Mouse (Mus musculus): Measurements from ENCODE around the gene Cd5l. TPM values are rescaled to one million over a fixed set of nuclear protein-coding genes. Genes with fewer than 3 reads are reported as not detected.

Gene Cd5l
- total and polyA plus RNA-seq, 3 experiments = 0.11 to 0.17 (median 0.11) TPM

DNA sequence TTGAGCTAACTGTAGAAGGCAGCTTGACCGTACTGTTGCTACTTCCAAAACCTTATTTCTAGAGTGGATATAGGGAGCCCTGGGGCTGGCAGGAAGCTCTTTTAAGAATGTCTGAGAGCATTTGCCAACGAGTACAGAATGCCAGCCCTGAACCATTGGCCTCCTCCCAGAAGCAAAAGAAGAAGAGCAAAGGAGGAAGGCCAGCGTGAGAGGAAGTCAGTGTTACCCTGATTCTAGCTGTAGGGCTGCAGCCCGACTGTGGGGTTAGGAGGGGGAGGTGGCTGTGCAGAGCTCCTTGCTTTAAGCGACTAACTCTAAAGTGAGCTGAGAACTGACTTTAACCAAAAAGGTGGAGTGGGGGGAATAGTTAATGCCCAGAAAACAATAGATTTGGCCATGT lies 11.5 kb downstream of the Cd5l start:
- no peaks in the 10 kb centered on the region for H3K79me2 ChIP-seq (replicated peaks; ENCODE audit: control insufficient read depth, extremely low read depth, insufficient read depth, poor library complexity, severe bottlenecking)
- H3K9me3 ChIP-seq (replicated peaks; ENCODE audit: low read length) = no peaks in the 10 kb centered on the region
- H3K36me3 ChIP-seq (replicated peaks in 1 of 2; ENCODE audit: control insufficient read depth in 1 of 2, insufficient read depth in 1 of 2, low read length in 1 of 2) = peaks cover 0 to 3% of the 10 kb centered on the region in 2 experiments
- dilution Hi-C loops (cut with MboI; ENCODE audit: extremely low pct_ligation_motif_present, extremely low pct_unique_long_range_greater_than_20kb, low sequenced_read_pairs) (no loop called here), in situ Hi-C loops (cut with MboI; ENCODE audit: low pct_ligation_motif_present, low pct_unique_long_range_greater_than_20kb, low sequenced_read_pairs) (no loop called here)
- no peak for DNase-seq (ENCODE audit: extremely low read depth)
- H3K4me2 ChIP-seq (ENCODE audit: insufficient read depth, low read depth, poor library complexity, severe bottlenecking) = no peak overlapping the region
- no peaks in the 10 kb centered on the region for H3K27me3 ChIP-seq (replicated peaks)
- H3K27ac ChIP-seq (ENCODE audit: insufficient read depth, low read depth) = no peak overlapping the region
- TF ChIP-seq KAT2A (IDR thresholded peaks at IDR 0.05; ENCODE audit: insufficient replicate concordance, low read length) (no peak), MAFK (IDR thresholded peaks at IDR 0.05; ENCODE audit: insufficient replicate concordance, low read length) (no peak), BHLHE40 (IDR thresholded peaks at IDR 0.05; ENCODE audit: low read depth, low read length) (no peak), NRF1 (IDR thresholded peaks at IDR 0.05; ENCODE audit: low read depth, low read length) (no peak), USF1 (IDR thresholded peaks at IDR 0.05; ENCODE audit: low read depth, low read length) (no peak), CHD1 (IDR thresholded peaks at IDR 0.05; ENCODE audit: low read depth, low read length) (no peak), MAX (IDR thresholded peaks at IDR 0.05; ENCODE audit: low read length) (no peak), ETS1 (conservative IDR thresholded peaks at IDR 0.05; ENCODE audit: low read depth, low read length) (no peak), TCF12 (IDR thresholded peaks at IDR 0.05; ENCODE audit: low read depth, low read length) (no peak)
- H3K4me3 ChIP-seq (replicated peaks in 1 of 3; ENCODE audit: low read depth in 2 of 3, low read length in 2 of 3, poor library complexity in 1 of 3) = no peak overlapping the region
- no peak overlapping the region for H3K9ac ChIP-seq (ENCODE audit: insufficient read depth, low read depth)
- H3K4me1 ChIP-seq (ENCODE audit: control insufficient read depth in 1 of 2, insufficient read depth in 2 of 2) = peaks cover 0 to 10% of the 10 kb centered on the region in 2 experiments; a peak in 2 of 4 replicates

DNA sequence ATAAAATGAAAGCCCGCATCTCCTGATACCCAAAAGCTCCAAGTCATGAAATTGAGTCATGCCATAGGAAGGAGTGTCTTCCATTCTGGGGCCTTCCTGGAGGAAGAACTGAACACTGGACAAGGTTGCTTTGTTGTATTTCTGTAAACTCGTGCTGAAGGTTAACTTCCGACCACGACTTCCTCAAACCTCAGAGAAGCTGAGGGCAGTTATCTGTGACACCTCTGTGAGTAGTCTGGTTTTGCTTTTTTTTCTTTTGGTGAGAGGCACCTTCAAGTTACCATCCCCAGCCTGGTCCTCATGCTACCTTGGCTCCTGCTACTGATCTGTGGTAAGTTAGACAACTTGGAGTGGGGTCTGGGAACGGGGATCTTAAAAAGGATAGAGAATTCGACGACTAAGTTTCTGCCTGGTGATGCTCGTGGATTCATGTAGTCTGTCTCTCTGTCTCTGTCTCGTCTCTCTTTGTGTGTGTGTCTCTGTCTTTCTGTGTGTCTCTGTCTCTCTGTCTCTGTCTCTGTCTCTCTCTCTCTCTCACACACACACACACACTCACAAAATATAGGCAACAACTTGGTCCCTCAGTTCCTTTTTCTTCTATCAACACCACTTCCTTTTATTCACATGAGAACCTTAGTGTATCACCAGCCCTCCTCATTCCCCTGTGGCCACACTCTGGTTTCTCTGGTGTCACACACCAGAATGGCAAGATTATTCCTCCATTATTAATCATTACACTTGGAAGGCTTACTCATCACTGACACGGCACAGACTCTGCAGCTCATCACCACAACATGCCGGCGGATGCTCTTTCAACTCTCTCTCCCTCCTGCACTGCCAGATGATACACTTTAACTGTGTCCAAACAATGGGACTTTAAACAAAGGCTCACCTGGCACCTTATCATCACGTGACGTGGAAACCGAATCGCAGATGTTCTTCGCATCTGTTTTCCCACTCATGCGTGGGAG lies 18.8 kb downstream of the Cd5l start, which contains the start of gene Fcrl1:
Gene Fcrl1 (plus strand): TSS at position 193 of the 971 bp plus-strand sequence.
- Histone ChIP-seq H3K79me2 (replicated peaks; ENCODE audit: control insufficient read depth, extremely low read depth, insufficient read depth, poor library complexity, severe bottlenecking) (no peaks in the 10 kb centered on the region), H3K4me1 (ENCODE audit: control insufficient read depth in 1 of 2, insufficient read depth in 2 of 2) (peaks cover 6 to 18% of the 10 kb centered on the region in 2 experiments), H3K9me3 (replicated peaks; ENCODE audit: low read length) (no peaks in the 10 kb centered on the region), H3K27me3 (replicated peaks) (no peaks in the 10 kb centered on the region), H3K4me2 (ENCODE audit: insufficient read depth, low read depth, poor library complexity, severe bottlenecking) (peak within 1 kb of the TSS; percentile 80), H3K27ac (ENCODE audit: insufficient read depth, low read depth) (peak within 1 kb of the TSS; percentile 30; the same call in 1 of the 2 replicates), H3K9ac (ENCODE audit: insufficient read depth, low read depth) (peak within 1 kb of the TSS; percentile 27), H3K4me3 (replicated peaks in 1 of 3; ENCODE audit: low read depth in 2 of 3, low read length in 2 of 3, poor library complexity in 1 of 3) (peak within 1 kb of the TSS; percentile 50 to 63 (median 60)), H3K36me3 (replicated peaks in 1 of 2; ENCODE audit: control insufficient read depth in 1 of 2, insufficient read depth in 1 of 2, low read length in 1 of 2) (peaks cover 0 to 3% of the 10 kb centered on the region in 2 experiments)
- dilution Hi-C loops (cut with MboI; ENCODE audit: extremely low pct_ligation_motif_present, extremely low pct_unique_long_range_greater_than_20kb, low sequenced_read_pairs) = no loop called here
- peak; percentile 67 for DNase-seq (ENCODE audit: extremely low read depth)
- in situ Hi-C loops (cut with MboI; ENCODE audit: low pct_ligation_motif_present, low pct_unique_long_range_greater_than_20kb, low sequenced_read_pairs) = no loop called here
- TF ChIP-seq POLR2AphosphoS2 (IDR thresholded peaks at IDR 0.05; ENCODE audit: low read depth, low read length) = no peak
- no peak for TF ChIP-seq MAFK (IDR thresholded peaks at IDR 0.05; ENCODE audit: insufficient replicate concordance, low read length)
- no peak for TF ChIP-seq UBTF (IDR thresholded peaks at IDR 0.05; ENCODE audit: low read depth, low read length)
- no peak for TF ChIP-seq ZC3H11A (IDR thresholded peaks at IDR 0.05; ENCODE audit: low read depth, low read length)
- no peak for TF ChIP-seq CTCF (conservative IDR thresholded peaks at IDR 0.05 in 1 of 2, IDR thresholded peaks at IDR 0.05 in 1 of 2; ENCODE audit: low read depth in 2 of 2, low read length in 2 of 2)
- TF ChIP-seq CHD1 (IDR thresholded peaks at IDR 0.05; ENCODE audit: low read depth, low read length) = no peak
- TF ChIP-seq KAT2A (IDR thresholded peaks at IDR 0.05; ENCODE audit: insufficient replicate concordance, low read length) = no peak
- no peak for TF ChIP-seq GABPA (IDR thresholded peaks at IDR 0.05; ENCODE audit: insufficient replicate concordance, low read depth, low read length)
- no peak for TF ChIP-seq E2F4 (IDR thresholded peaks at IDR 0.05; ENCODE audit: insufficient replicate concordance, low read depth, low read length)
- peak; percentile 60 for TF ChIP-seq ETS1 (conservative IDR thresholded peaks at IDR 0.05; ENCODE audit: low read depth, low read length)
- no peak for TF ChIP-seq SIN3A (IDR thresholded peaks at IDR 0.05; ENCODE audit: low read length)
- TF ChIP-seq EP300 (IDR thresholded peaks at IDR 0.05; ENCODE audit: low read length) = peak; percentile 54
- no peak for TF ChIP-seq MAZ (IDR thresholded peaks at IDR 0.05; ENCODE audit: low read depth, low read length)
- peak; percentile 8; the same call in 1 of the 2 replicates for TF ChIP-seq TCF12 (IDR thresholded peaks at IDR 0.05; ENCODE audit: low read depth, low read length)
- no peak for TF ChIP-seq NRF1 (IDR thresholded peaks at IDR 0.05; ENCODE audit: low read depth, low read length)
- peak; percentile 68 for TF ChIP-seq USF2 (conservative IDR thresholded peaks at IDR 0.05; ENCODE audit: low read depth, low read length)
- TF ChIP-seq MYC (IDR thresholded peaks at IDR 0.05; ENCODE audit: low read depth, low read length) = no peak
- no peak for TF ChIP-seq CHD2 (IDR thresholded peaks at IDR 0.05; ENCODE audit: low read length)
- TF ChIP-seq IRF4 (IDR thresholded peaks at IDR 0.05; ENCODE audit: low read depth, low read length) = no peak
- TF ChIP-seq SMC3 (IDR thresholded peaks at IDR 0.05; ENCODE audit: low read depth, low read length) = no peak
- TF ChIP-seq BHLHE40 (IDR thresholded peaks at IDR 0.05; ENCODE audit: low read depth, low read length) = peak; percentile 93
- no peak for TF ChIP-seq RAD21 (IDR thresholded peaks at IDR 0.05; ENCODE audit: low read depth, low read length)
- no peak for TF ChIP-seq RCOR1 (conservative IDR thresholded peaks at IDR 0.05; ENCODE audit: low read depth, low read length)
- peak; percentile 29; the same call in 1 of the 2 replicates for TF ChIP-seq MEF2A (IDR thresholded peaks at IDR 0.05; ENCODE audit: borderline replicate concordance, low read depth, low read length)
- TF ChIP-seq PAX5 (IDR thresholded peaks at IDR 0.05; ENCODE audit: low read length) = no peak
- no peak for TF ChIP-seq HCFC1 (IDR thresholded peaks at IDR 0.05; ENCODE audit: low read depth, low read length)
- TF ChIP-seq JUND (conservative IDR thresholded peaks at IDR 0.05; ENCODE audit: low read depth, low read length) = no peak

All from CH12.LX (cell line).